8 mouse cellular contexts compared by ENCODE assay signal in genomic region chr11:95834143-95834667, GRCm38 (mm10). TPM values are rescaled to one million over a fixed set of nuclear protein-coding genes. Genes with fewer than 3 reads are reported as not detected.
DNase-seq lines count a peak whose midpoint lies in the region; ATAC-seq and TF ChIP-seq lines count a peak whose summit lies in the region.

No protein-coding gene starts in this region.

- no peak overlapping the region for H3K4me3 ChIP-seq in layer of hippocampus, adult 2 months
- no peak overlapping the region for H3K4me3 ChIP-seq in liver, embryonic 14.5 days (ENCODE audit: insufficient read depth in 1 of 2, low read depth in 2 of 2, low read length in 2 of 2)
- peak overlapping the region; percentile 54 for H3K4me3 ChIP-seq in small intestine, adult 2 months (ENCODE audit: low read depth, low read length)

- no peaks in the 10 kb centered on the region for H3K36me3 ChIP-seq in liver, embryonic 14.5 days (replicated peaks; ENCODE audit: control insufficient read depth, insufficient read depth, low read depth)
- 0 out of 2 replicates have a peak, but pooled peaks cover 11% of the 10 kb centered on the region for H3K36me3 ChIP-seq in small intestine, adult 2 months (ENCODE audit: control insufficient read depth, insufficient read depth, low read length)

- H3K9me3 ChIP-seq in liver, embryonic 14.5 days (ENCODE audit: control insufficient read depth, low read length), result no peaks in the 10 kb centered on the region

- DNase-seq in layer of hippocampus, adult 2 months (ENCODE audit: low spot score in 2 of 2), result peak in 1 of 2 experiments; percentile 42
- no peak for DNase-seq in layer of hippocampus, postnatal 25 days (ENCODE audit: extremely low spot score in 1 of 2, low spot score in 1 of 2)
- no peak for DNase-seq in liver, embryonic 14.5 days (ENCODE audit: low read depth in 3 of 3, low spot score in 3 of 3)
- no peak for DNase-seq in urinary bladder, postnatal 36 days (ENCODE audit: low spot score in 2 of 2)
- DNase-seq in ovary, postnatal 36 days (ENCODE audit: low spot score), result no peak

- no peak overlapping the region for H3K9ac ChIP-seq in liver, embryonic 14.5 days (replicated peaks)

- H3K27me3 ChIP-seq in liver, embryonic 14.5 days (ENCODE audit: control insufficient read depth, insufficient read depth, low read length), result peaks cover 47% of the 10 kb centered on the region
- H3K27me3 ChIP-seq in small intestine, adult 2 months (ENCODE audit: control insufficient read depth, insufficient read depth, low read length), result no peaks in the 10 kb centered on the region

- peak overlapping the region; percentile 33; the same call in 1 of the 2 replicates for H3K27ac ChIP-seq in layer of hippocampus, adult 2 months
- no peak overlapping the region for H3K27ac ChIP-seq in liver, embryonic 14.5 days
- peak overlapping the region; percentile 79 for H3K27ac ChIP-seq in small intestine, adult 2 months (ENCODE audit: insufficient read depth, low read depth, low read length)

- ATAC-seq in activated CD4-positive, CD25-positive, alpha-beta regulatory T cell, adult 4 months, result peak; percentile 57
- ATAC-seq in hematopoietic stem cell, adult 5-6 weeks (replicated peaks in 1 of 2; ENCODE audit: insufficient read depth in 1 of 2, low FRiP score in 2 of 2, low TSS enrichment in 1 of 2, low read depth in 1 of 2, poor library complexity in 2 of 2, severe bottlenecking in 2 of 2), result peak; percentile 76 to 82
- peak; percentile 24 for ATAC-seq in liver, embryonic 14.5 days (ENCODE audit: insufficient read depth)

- 2% methylated on average over 22 of the region's 22 CpGs for WGBS in liver, embryonic 14.5 days (ENCODE audit: insufficient replicate concordance)
- 13% methylated on average over 22 of the region's 22 CpGs for WGBS in small intestine, adult 2 months

- H3K4me2 ChIP-seq in liver, embryonic 14.5 days (ENCODE audit: low read depth), result peak overlapping the region; percentile 34

- no peak; the same call in 1 of the 2 replicates for TF ChIP-seq POLR2A in small intestine, adult 2 months (IDR thresholded peaks at IDR 0.05; ENCODE audit: low read depth, low read length)

- H3K4me1 ChIP-seq in liver, embryonic 14.5 days (replicated peaks; ENCODE audit: control insufficient read depth in 2 of 2, insufficient read depth in 2 of 2, low read length in 1 of 2), result peaks cover 15 to 31% of the 10 kb centered on the region in 2 experiments
- peaks cover 69% of the 10 kb centered on the region for H3K4me1 ChIP-seq in small intestine, adult 2 months (ENCODE audit: control insufficient read depth, insufficient read depth, insufficient read length, low read length)

- no peak for TF ChIP-seq CTCF in layer of hippocampus, adult 2 months (conservative IDR thresholded peaks at IDR 0.05)
- TF ChIP-seq CTCF in liver, embryonic 14.5 days (IDR thresholded peaks at IDR 0.05; ENCODE audit: low read depth), result no peak
- TF ChIP-seq CTCF in small intestine, adult 2 months (IDR thresholded peaks at IDR 0.05; ENCODE audit: extremely low read depth, insufficient read length, insufficient replicate concordance, low read depth, low read length), result no peak

- no peak for TF ChIP-seq EP300 in liver, embryonic 14.5 days (IDR thresholded peaks at IDR 0.05; ENCODE audit: low read depth)

RNA-seq across cellular contexts. Expression of gene Gngt2, which starts 2.8 kb away (rescaled TPM):
- 1 to 10 TPM; 2.6 to 4.5 TPM for total RNA-seq in layer of hippocampus, adult 2 months (2021)
- 1 to 10 TPM; 3.3 to 3.8 TPM for total RNA-seq in layer of hippocampus, postnatal 25 days (2021)
- polyA plus RNA-seq in activated CD4-positive, CD25-positive, alpha-beta regulatory T cell, adult 4 months (2017; shearing (Covaris generic)), result 10 to 100 TPM; 47.5 to 58.4 TPM
- 12.0 and 33.3 TPM in 2 replicates for total RNA-seq in hematopoietic stem cell, adult 5-6 weeks (2017)
- polyA plus RNA-seq in liver, embryonic 14.5 days (2012; rRNA removed), result 6.9 and 13.0 TPM in 2 replicates
- polyA plus RNA-seq in liver, embryonic 14.5 days (2014; fragmentation: Nextera tagmentation; extraction: Ambion mirVana), result 16.5 and 17.5 TPM in 2 replicates
- 2.1 and 4.7 TPM in 2 replicates for polyA plus RNA-seq in small intestine, adult 2 months (2012; rRNA removed)

RNA-seq across cellular contexts. Expression of gene Abi3, which starts 8.1 kb away (rescaled TPM):
- 1 to 10 TPM; 3.3 to 6.8 TPM for total RNA-seq in layer of hippocampus, adult 2 months (2021)
- total RNA-seq in layer of hippocampus, postnatal 25 days (2021), result 1 to 10 TPM; 5.4 to 8.1 TPM
- polyA plus RNA-seq in activated CD4-positive, CD25-positive, alpha-beta regulatory T cell, adult 4 months (2017; shearing (Covaris generic)), result 10 to 100 TPM; 58.8 to 59.2 TPM
- total RNA-seq in hematopoietic stem cell, adult 5-6 weeks (2017), result 8.7 and 16.0 TPM in 2 replicates
- 4.9 and 6.2 TPM in 2 replicates for polyA plus RNA-seq in liver, embryonic 14.5 days (2012; rRNA removed)
- 2.3 and 3.8 TPM in 2 replicates for polyA plus RNA-seq in liver, embryonic 14.5 days (2014; fragmentation: Nextera tagmentation; extraction: Ambion mirVana)
- 34.0 and 73.5 TPM in 2 replicates for polyA plus RNA-seq in small intestine, adult 2 months (2012; rRNA removed)

RNA-seq across cellular contexts. Expression of gene Phospho1, which starts 9.9 kb away (rescaled TPM):
- 10 to 100 TPM; 48.8 to 63.0 TPM for total RNA-seq in layer of hippocampus, adult 2 months (2021)
- total RNA-seq in layer of hippocampus, postnatal 25 days (2021), result 10 to 100 TPM; 55.6 to 64.3 TPM
- not detected for polyA plus RNA-seq in activated CD4-positive, CD25-positive, alpha-beta regulatory T cell, adult 4 months (2017; shearing (Covaris generic))
- 3.9 and 4.8 TPM in 2 replicates for total RNA-seq in hematopoietic stem cell, adult 5-6 weeks (2017)
- polyA plus RNA-seq in liver, embryonic 14.5 days (2012; rRNA removed), result 21.4 and 22.0 TPM in 2 replicates
- 5.7 and 6.6 TPM in 2 replicates for polyA plus RNA-seq in liver, embryonic 14.5 days (2014; fragmentation: Nextera tagmentation; extraction: Ambion mirVana)
- 236 and 278 TPM in 2 replicates for polyA plus RNA-seq in small intestine, adult 2 months (2012; rRNA removed)

Comparison
In these comparisons a context has a peak if more than half of its experiments do, and no peak if none do; other contexts are left out.
1. ATAC-seq: peak in every context shown above with its lines; median percentile 79 in hematopoietic stem cell, adult 5-6 weeks; 57 in activated CD4-positive, CD25-positive, alpha-beta regulatory T cell, adult 4 months; 24 in liver, embryonic 14.5 days.